Mouse (Mus musculus): ENCODE data around the gene Aldh3a1.

Aldh3a1 gene

DNA sequence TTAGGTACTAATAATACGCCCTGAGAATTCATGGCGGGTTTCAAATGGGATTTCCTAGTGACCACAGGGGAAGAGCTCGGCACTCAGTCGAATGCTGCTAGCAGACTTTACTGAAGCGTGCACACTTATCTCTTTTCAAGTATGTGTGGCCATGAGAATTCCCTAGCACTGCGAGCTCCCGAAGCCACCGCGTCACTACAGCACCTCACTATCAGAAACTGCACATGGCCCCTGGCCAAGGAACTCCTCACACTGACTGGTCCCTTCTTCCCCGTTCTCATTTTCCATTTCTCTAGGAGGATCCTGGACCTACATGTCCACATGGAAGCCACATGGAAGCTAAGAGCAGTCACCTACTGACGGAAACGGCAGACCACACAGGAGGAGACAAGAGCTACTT lies 45.5 kb downstream of the Aldh3a1 start:
- DNase-seq, result no peak

DNA sequence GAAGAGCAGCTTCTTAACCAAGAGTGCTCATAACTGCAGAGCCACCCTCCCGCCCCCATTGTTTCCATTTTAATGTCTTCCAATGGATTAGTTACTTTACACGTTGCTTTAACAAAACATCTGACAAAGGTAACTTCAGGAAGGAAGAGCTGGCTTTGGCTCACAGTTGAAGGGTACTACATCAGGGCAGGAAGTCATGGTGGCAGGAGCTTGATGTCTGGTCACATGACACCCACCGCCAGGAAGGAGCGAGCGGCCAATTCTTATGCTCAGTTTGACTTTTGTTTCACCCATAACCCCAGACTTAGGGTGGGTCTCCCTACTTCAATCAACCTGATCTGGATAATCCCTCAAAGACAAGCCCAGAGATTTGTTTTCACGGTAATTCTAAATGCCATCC lies 51.8 kb downstream of the Aldh3a1 start:
- no peak for DNase-seq

GRCm38 (mm10) chr11:61262516-61262915 lies 55.2 kb downstream of the Aldh3a1 start:
- no peak for DNase-seq

DNA sequence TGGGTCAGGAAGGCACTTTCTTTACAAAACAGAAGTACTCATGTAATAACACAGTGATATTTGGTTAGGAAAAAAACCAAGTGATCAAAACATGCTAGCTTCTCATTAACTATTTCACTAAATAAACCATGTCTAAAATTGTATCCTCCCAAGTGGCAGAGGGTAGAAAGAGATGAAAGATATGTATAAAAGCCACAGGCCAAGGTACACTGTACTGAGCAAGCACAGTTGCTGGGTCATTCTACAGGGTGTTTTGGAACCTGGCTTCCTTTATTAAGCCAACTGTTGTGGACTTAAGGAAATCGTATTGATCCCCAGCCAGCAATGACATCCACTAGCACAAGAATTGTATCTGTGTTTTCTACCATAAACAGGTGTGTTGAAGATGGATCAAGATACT lies 56.5 kb downstream of the Aldh3a1 start:
- DNase-seq, result no peak

DNA sequence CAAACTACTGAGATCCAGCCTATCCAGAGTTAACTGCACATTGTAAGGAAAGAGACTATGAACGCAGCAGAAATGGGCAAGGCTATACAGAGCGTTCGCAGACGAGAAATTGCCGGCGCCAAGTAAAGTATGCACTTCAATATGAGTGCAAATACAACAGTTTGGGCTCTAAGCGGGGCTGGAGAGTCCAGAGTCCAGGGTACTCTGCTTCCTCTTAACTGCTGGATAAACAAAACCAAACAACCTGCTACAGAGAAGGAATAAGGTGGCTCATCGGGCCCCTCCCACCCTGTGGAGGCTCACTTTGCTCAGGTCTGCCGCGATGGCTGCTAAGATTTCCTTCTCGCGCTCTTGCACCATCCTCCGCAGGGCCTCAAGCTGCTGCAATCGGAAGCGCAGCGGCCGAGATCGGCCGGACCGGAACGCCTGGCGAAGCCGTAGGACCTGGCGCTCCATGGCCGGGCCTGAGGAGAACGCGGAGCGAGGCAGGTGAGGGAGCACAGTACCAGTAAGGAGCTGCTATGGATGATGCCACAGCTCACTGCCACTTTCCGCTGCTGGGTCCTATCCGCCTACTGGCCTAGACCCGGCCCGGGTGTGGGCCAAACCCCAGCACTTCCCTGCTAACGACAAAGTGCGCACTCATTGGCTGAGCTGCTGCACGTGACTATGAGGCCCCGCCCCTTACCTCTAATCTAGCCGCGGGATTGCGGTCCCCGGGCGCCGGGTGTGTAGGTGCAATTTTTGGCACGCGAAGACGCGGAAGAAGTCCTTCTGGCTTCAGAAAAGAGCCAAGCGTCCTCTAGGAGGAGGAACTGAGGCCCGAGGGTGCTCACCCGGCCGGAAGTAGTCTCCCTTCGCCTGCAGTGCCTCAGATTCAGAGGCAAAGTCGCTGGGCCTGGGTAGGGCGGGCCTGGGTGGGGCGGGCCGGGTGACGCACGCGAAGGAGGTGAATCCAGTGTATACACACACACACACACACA lies 59.5 kb downstream of the Aldh3a1 start, which contains the start of gene Aldh3a2:
Gene Aldh3a2, minus strand, starts transcription at position 914 of the 983 bp plus-strand sequence.
- DNase-seq, result peak; percentile 90

Data from right cerebral cortex, postnatal 4 days (tissue).